Mouse (Mus musculus): Measurements from ENCODE around the gene Bcl7c. TPM values are rescaled to one million over a fixed set of nuclear protein-coding genes. Genes with fewer than 3 reads are reported as not detected.

Gene Bcl7c
- polyA plus RNA-seq (2015; fragmentation: Nextera tagmentation; extraction: Ambion mirVana), result 31.0 and 37.4 TPM in 2 replicates

DNA sequence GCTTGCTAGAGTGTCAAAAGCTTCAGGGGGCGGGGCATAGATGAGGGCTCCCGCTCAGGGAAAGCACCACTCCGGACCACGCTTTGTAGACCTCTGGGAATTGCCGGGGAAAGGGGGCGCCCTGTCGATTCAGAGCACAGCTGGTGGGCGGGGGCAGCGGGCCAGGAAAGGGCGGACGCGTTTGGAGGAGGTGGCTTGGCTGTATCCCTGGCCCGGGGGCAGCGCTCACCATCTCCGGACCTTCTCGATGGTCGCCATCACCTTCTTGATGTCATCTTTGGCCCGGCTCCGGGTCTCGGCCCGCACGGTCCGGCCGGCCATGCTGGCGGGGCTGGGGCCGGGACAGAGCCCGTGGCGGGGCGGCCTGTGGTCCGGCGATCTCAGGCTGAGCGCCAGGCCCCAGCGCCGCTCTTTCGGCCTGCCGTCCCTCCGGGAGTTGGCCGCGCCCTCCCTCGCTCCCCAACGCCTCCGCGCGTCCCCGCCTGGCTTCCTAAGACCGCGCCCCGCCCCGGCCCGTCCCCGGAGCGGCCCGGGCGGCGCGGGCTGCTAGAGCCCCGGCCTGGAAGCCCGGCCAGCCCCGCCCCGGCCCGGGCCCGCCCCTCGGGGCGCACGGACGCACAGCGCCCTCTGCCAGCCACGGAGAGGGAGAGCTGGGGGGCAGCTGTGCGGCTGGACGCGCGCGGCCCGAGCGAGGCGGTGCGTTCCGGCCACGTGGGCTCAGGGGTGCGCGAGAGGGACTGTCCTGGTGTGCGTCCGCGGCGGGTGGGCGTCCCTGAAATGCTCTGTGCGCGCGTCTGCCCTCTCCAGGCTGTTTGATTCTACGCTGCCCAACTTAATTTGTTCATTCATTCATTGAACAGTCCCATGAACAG, at the start of gene Bcl7c:
Bcl7c (minus strand) TSS at position 727 of the 872 bp plus-strand sequence.

GRCm38 (mm10) chr7:127744366-127745045, 35.8 kb upstream of the Bcl7c start, which contains the start of gene Fbxl19:
Gene Fbxl19 (plus strand): TSS chr7:127744543.

DNA sequence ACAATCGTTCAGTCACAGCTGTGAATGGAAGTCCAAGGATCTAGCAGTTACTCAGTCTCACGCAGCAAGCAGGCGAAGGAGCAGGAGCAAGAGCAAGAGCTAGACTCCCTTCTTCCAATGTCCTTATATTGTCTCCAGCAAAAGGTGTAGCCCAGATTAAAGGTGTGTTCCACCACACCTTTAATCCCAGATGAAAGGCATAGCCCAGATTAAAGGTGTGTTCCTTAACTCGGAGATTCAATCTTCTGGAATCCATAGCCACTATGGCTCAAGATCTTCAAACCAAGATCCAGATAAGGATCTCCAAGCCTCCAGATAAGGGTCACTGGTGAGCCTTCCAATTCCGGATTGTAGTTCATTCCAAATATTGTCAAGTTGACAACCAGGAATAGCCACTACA, 23.3 kb upstream of the Bcl7c start, which contains the start of gene Ctf2:
Ctf2 (minus strand) TSS at position 101 of the 400 bp plus-strand sequence.

GRCm38 (mm10) chr7:127712461-127713385, 4.0 kb upstream of the Bcl7c start, which contains the start of gene Ctf1:
Gene Ctf1 (plus strand): TSS chr7:127712736.

GRCm38 (mm10) chr7:127614891-127615843, 93.6 kb downstream of the Bcl7c start, which contains the start of gene Zfp629:
Gene Zfp629 (minus strand): TSS chr7:127615797.

MicroRNAs within 50 kb of the gene (microRNA counts, 519-probe panel; counts per million panel counts)
- not detected for microRNA mmu-miR-762

Small RNAs within 50 kb of the gene (microRNA-seq; reads per million reads assigned to microRNA genes)
- not detected for gene Mir762

Other genes starting within 250 kb of the Bcl7c start
- 40.2 and 41.9 TPM in 2 replicates for gene Prr14, start 249.3 kb downstream of the Bcl7c start, polyA plus RNA-seq (2015; fragmentation: Nextera tagmentation; extraction: Ambion mirVana)
- gene Fbrs, start 229.7 kb downstream of the Bcl7c start, polyA plus RNA-seq (2015; fragmentation: Nextera tagmentation; extraction: Ambion mirVana), result 6.4 and 8.7 TPM in 2 replicates
- gene Srcap, start 196.9 kb downstream of the Bcl7c start, polyA plus RNA-seq (2015; fragmentation: Nextera tagmentation; extraction: Ambion mirVana), result 20.0 and 20.5 TPM in 2 replicates
- gene Gm42715, start 189.3 kb downstream of the Bcl7c start, polyA plus RNA-seq (2015; fragmentation: Nextera tagmentation; extraction: Ambion mirVana), result 6.0 and 6.3 TPM in 2 replicates
- 6.1 and 7.4 TPM in 2 replicates for gene Tmem265, start 147.5 kb downstream of the Bcl7c start, polyA plus RNA-seq (2015; fragmentation: Nextera tagmentation; extraction: Ambion mirVana)
- gene Phkg2, start 135.6 kb downstream of the Bcl7c start, polyA plus RNA-seq (2015; fragmentation: Nextera tagmentation; extraction: Ambion mirVana), result 23.7 and 25.8 TPM in 2 replicates
- gene Ccdc189, start 120.3 kb downstream of the Bcl7c start, polyA plus RNA-seq (2015; fragmentation: Nextera tagmentation; extraction: Ambion mirVana), result 2.7 and 4.4 TPM in 2 replicates
- gene Rnf40, start 120.2 kb downstream of the Bcl7c start, polyA plus RNA-seq (2015; fragmentation: Nextera tagmentation; extraction: Ambion mirVana), result 18.1 and 21.6 TPM in 2 replicates
- gene Zfp629, start 93.1 kb downstream of the Bcl7c start, polyA plus RNA-seq (2015; fragmentation: Nextera tagmentation; extraction: Ambion mirVana), result 2.9 and 3.5 TPM in 2 replicates
- gene Ctf1, start 3.8 kb upstream of the Bcl7c start, polyA plus RNA-seq (2015; fragmentation: Nextera tagmentation; extraction: Ambion mirVana), result 5.9 and 6.1 TPM in 2 replicates
- gene Ctf2, start 23.2 kb upstream of the Bcl7c start, polyA plus RNA-seq (2015; fragmentation: Nextera tagmentation; extraction: Ambion mirVana), result 0.12 TPM in 1 of 2 replicates, not detected in the other
- gene Fbxl19, start 35.6 kb upstream of the Bcl7c start, polyA plus RNA-seq (2015; fragmentation: Nextera tagmentation; extraction: Ambion mirVana), result 1.1 and 1.4 TPM in 2 replicates
- 22.1 and 26.0 TPM in 2 replicates for gene Orai3, start 60.9 kb upstream of the Bcl7c start, polyA plus RNA-seq (2015; fragmentation: Nextera tagmentation; extraction: Ambion mirVana)
- 9.4 and 11.0 TPM in 2 replicates for gene Setd1a, start 67.7 kb upstream of the Bcl7c start, polyA plus RNA-seq (2015; fragmentation: Nextera tagmentation; extraction: Ambion mirVana)
- not detected in 2 replicates for gene Gm49388, start 76.7 kb upstream of the Bcl7c start, polyA plus RNA-seq (2015; fragmentation: Nextera tagmentation; extraction: Ambion mirVana)
- gene Hsd3b7, start 91.7 kb upstream of the Bcl7c start, polyA plus RNA-seq (2015; fragmentation: Nextera tagmentation; extraction: Ambion mirVana), result 26.7 and 37.8 TPM in 2 replicates
- 47.2 and 47.9 TPM in 2 replicates for gene Stx4a, start 115.4 kb upstream of the Bcl7c start, polyA plus RNA-seq (2015; fragmentation: Nextera tagmentation; extraction: Ambion mirVana)
- 0.67 and 1.3 TPM in 2 replicates for gene Stx1b, start 115.6 kb upstream of the Bcl7c start, polyA plus RNA-seq (2015; fragmentation: Nextera tagmentation; extraction: Ambion mirVana)
- gene Zfp646, start 167.3 kb upstream of the Bcl7c start, polyA plus RNA-seq (2015; fragmentation: Nextera tagmentation; extraction: Ambion mirVana), result 3.5 and 3.8 TPM in 2 replicates
- 6.5 and 6.9 TPM in 2 replicates for gene Zfp668, start 167.9 kb upstream of the Bcl7c start, polyA plus RNA-seq (2015; fragmentation: Nextera tagmentation; extraction: Ambion mirVana)
- gene Prss53, start 182.0 kb upstream of the Bcl7c start, polyA plus RNA-seq (2015; fragmentation: Nextera tagmentation; extraction: Ambion mirVana), result 0.65 and 0.75 TPM in 2 replicates
- not detected in 2 replicates for gene Gm21974, start 186.5 kb upstream of the Bcl7c start, polyA plus RNA-seq (2015; fragmentation: Nextera tagmentation; extraction: Ambion mirVana)
- 151 and 156 TPM in 2 replicates for gene Vkorc1, start 186.7 kb upstream of the Bcl7c start, polyA plus RNA-seq (2015; fragmentation: Nextera tagmentation; extraction: Ambion mirVana)
- gene Bckdk, start 195.1 kb upstream of the Bcl7c start, polyA plus RNA-seq (2015; fragmentation: Nextera tagmentation; extraction: Ambion mirVana), result 103 and 107 TPM in 2 replicates
- 16.2 and 16.4 TPM in 2 replicates for gene Kat8, start 203.6 kb upstream of the Bcl7c start, polyA plus RNA-seq (2015; fragmentation: Nextera tagmentation; extraction: Ambion mirVana)
- gene Prss8, start 221.2 kb upstream of the Bcl7c start, polyA plus RNA-seq (2015; fragmentation: Nextera tagmentation; extraction: Ambion mirVana), result 27.0 and 30.7 TPM in 2 replicates
- gene Prss36, start 237.8 kb upstream of the Bcl7c start, polyA plus RNA-seq (2015; fragmentation: Nextera tagmentation; extraction: Ambion mirVana), result 7.0 and 8.1 TPM in 2 replicates

All from urinary bladder, postnatal 0 days (tissue).